Mouse (Mus musculus) MEL (cell line): Measurements from ENCODE around the gene Gm28374. TPM values are rescaled to one million over a fixed set of nuclear protein-coding genes. Genes with fewer than 3 reads are reported as not detected.

Experiments used
- DNase-seq: peaks from one replicate; pipeline ENCODE4 v3.0.0; 2011; ENCODE audit warnings: low read depth, low spot score
- H3K27ac ChIP-seq: 2 replicates; pipeline ENCODE4 v1.5.1; 2012; ENCODE audit warnings: low read depth, mild to moderate bottlenecking, control low read depth, low read length, moderate library complexity; ENCODE audit not compliant: control insufficient read depth
- H3K27me3 ChIP-seq, 2 experiments: fragments of 150-350 bp in 1 of 2; sonication (generic) in 1 of 2; 2 replicates each; pipeline ENCODE4 v1.6.1; 2012; ENCODE audit warnings: low read length in 2 of 2, mild to moderate bottlenecking in 2 of 2, improper control_type of control experiment in 1 of 2, moderate library complexity in 1 of 2; ENCODE audit not compliant: insufficient read depth in 2 of 2, control insufficient read depth in 1 of 2
- H3K36me3 ChIP-seq, 2 experiments: 2 replicates each; pipeline ENCODE4 v1.6.1; 2012 to 2014; ENCODE audit warnings: low read length in 2 of 2, improper control_type of control experiment in 1 of 2, inconsistent platforms in 1 of 2, mild to moderate bottlenecking in 1 of 2; ENCODE audit not compliant: insufficient read depth in 2 of 2, control insufficient read depth in 1 of 2
- H3K4me1 ChIP-seq, 2 experiments: fragments of 150-350 bp in 1 of 2; sonication (generic) in 1 of 2; 2 replicates each; pipeline ENCODE4 v1.6.1; 2012; ENCODE audit warnings: low read length in 2 of 2, improper control_type of control experiment in 1 of 2, mild to moderate bottlenecking in 1 of 2; ENCODE audit not compliant: insufficient read depth in 2 of 2, control insufficient read depth in 1 of 2
- H3K4me3 ChIP-seq, 2 experiments: fragments of 150-350 bp in 1 of 2; sonication (generic) in 1 of 2; 2 replicates each; pipeline ENCODE4 v1.5.1; 2012; ENCODE audit warnings: low read depth in 2 of 2, low read length in 2 of 2, mild to moderate bottlenecking in 2 of 2, moderate library complexity in 2 of 2, control low read depth in 1 of 2, improper control_type of control experiment in 1 of 2; ENCODE audit not compliant: control insufficient read depth in 1 of 2, insufficient read depth in 1 of 2
- H3K79me2 ChIP-seq: 2 replicates; pipeline ENCODE4 v1.6.1; 2012; ENCODE audit warnings: mild to moderate bottlenecking, low read length, moderate library complexity; ENCODE audit not compliant: control insufficient read depth, poor library complexity, insufficient read depth
- H3K9ac ChIP-seq: 2 replicates; pipeline ENCODE4 v1.6.1; 2012; ENCODE audit warnings: low read depth, mild to moderate bottlenecking, control low read depth, low read length, moderate library complexity; ENCODE audit not compliant: control insufficient read depth, poor library complexity, severe bottlenecking
- H3K9me3 ChIP-seq: fragments of 150-350 bp; sonication (generic); replicated peaks from 2 replicates; pipeline ENCODE4 v1.6.1; 2012; ENCODE audit warnings: mild to moderate bottlenecking, low read length, improper control_type of control experiment, moderate library complexity; ENCODE audit not compliant: insufficient read depth
- E2F4 ChIP-seq: IDR thresholded peaks from 2 replicates; pipeline ENCODE4 v1.6.1; 2011; ENCODE audit warnings: low read depth, low read length, improper control_type of control experiment, borderline replicate concordance
- EP300 ChIP-seq, 2 experiments: IDR thresholded peaks; 2 replicates each; pipeline ENCODE4 v1.6.1; 2011; ENCODE audit warnings: improper control_type of control experiment in 2 of 2, low read length in 2 of 2, low read depth in 1 of 2, mild to moderate bottlenecking in 1 of 2
- MAX ChIP-seq: IDR thresholded peaks from 2 replicates; pipeline ENCODE4 v1.6.1; 2011; ENCODE audit warnings: low read length, improper control_type of control experiment
- MXI1 ChIP-seq: IDR thresholded peaks from 2 replicates; pipeline ENCODE4 v1.6.1; 2011; ENCODE audit warnings: mild to moderate bottlenecking, low read depth, low read length, improper control_type of control experiment
- NELFE ChIP-seq: IDR thresholded peaks from 2 replicates; pipeline ENCODE4 v1.6.1; 2011; ENCODE audit warnings: low read depth, low read length, improper control_type of control experiment
- POLR2A ChIP-seq, 2 experiments: IDR thresholded peaks; 2 replicates each; pipeline ENCODE4 v1.6.1; 2011 to 2012; ENCODE audit warnings: low read length in 2 of 2, mild to moderate bottlenecking in 2 of 2, control low read depth in 1 of 2, improper control_type of control experiment in 1 of 2, low read depth in 1 of 2, moderate library complexity in 1 of 2; ENCODE audit not compliant: control insufficient read depth in 1 of 2, insufficient read depth in 1 of 2, poor library complexity in 1 of 2
- POLR2AphosphoS5 ChIP-seq: IDR thresholded peaks from 2 replicates; pipeline ENCODE4 v1.6.1; 2012; ENCODE audit warnings: low read depth, borderline replicate concordance, mild to moderate bottlenecking, inconsistent platforms, low read length, moderate library complexity, mixed read lengths
- RCOR1 ChIP-seq: IDR thresholded peaks from 2 replicates; pipeline ENCODE4 v1.6.1; 2012; ENCODE audit warnings: low read depth, mild to moderate bottlenecking, inconsistent platforms, low read length, improper control_type of control experiment
- TAL1 ChIP-seq: IDR thresholded peaks from 2 replicates; pipeline ENCODE4 v1.6.1; 2012; ENCODE audit warnings: mild to moderate bottlenecking, inconsistent platforms, low read length, moderate library complexity, mixed read lengths
- TCF12 ChIP-seq: IDR thresholded peaks from 2 replicates; pipeline ENCODE4 v1.6.1; 2014; ENCODE audit warnings: low read depth, mild to moderate bottlenecking, inconsistent platforms, low read length, improper control_type of control experiment, moderate library complexity
- USF1 ChIP-seq: IDR thresholded peaks from 2 replicates; pipeline ENCODE4 v1.6.1; 2014; ENCODE audit warnings: low read depth, mild to moderate bottlenecking, inconsistent platforms, low read length, improper control_type of control experiment, moderate library complexity
- ZNF384 ChIP-seq: IDR thresholded peaks from 2 replicates; pipeline ENCODE4 v1.6.1; 2012; ENCODE audit warnings: low read depth, mild to moderate bottlenecking, inconsistent platforms, low read length, improper control_type of control experiment
- polyA plus RNA-seq, 2 experiments: library from polyadenylated mRNA; stranded (reverse) in 1 of 2; unstranded in 1 of 2; fragments of >175 nt in 1 of 2; fragments of >200 nt in 1 of 2; gene quantifications; 2 replicates each; pipeline versions ENCODE4 v1.2.1 to v1.2.4; 2012; ENCODE audit warnings: low replicate concordance in 2 of 2, low read depth in 1 of 2; ENCODE audit not compliant: insufficient read length in 2 of 2, insufficient read depth in 1 of 2, missing spikeins in 1 of 2
- total RNA-seq: library from RNA; depleted of rRNA; stranded (reverse); fragments of 300-350 nt; gene quantifications from 2 replicates; pipeline ENCODE4 v1.2.3, GENCODE M21; 2012; rRNA removed

Gm28374 gene
- total and polyA plus RNA-seq, 3 experiments, result 0.42 to 0.46 TPM; not detected in 1

- peaks cover 0 to 4% of the 10 kb centered on the region in 2 experiments; a peak in 1 of 4 replicates for H3K36me3 ChIP-seq
- TF ChIP-seq ZNF384 (0 out of 2 replicates have a peak, but pooled peaks have one; percentile 9), RCOR1 (peak; percentile 86), MAX (no peak), EP300 (IDR thresholded peaks at IDR 0.05; ENCODE audit: low read depth in 1 of 2, low read length in 2 of 2) (peak in 1 of 2 experiments; percentile 56; a peak in 2 of 4 replicates), TCF12 (peak; percentile 25; the same call in 1 of the 2 replicates), MXI1 (no peak)
- no peaks in the 10 kb centered on the region for H3K79me2 ChIP-seq
- peaks cover 2% of the 10 kb centered on the region in 2 experiments; a peak in 2 of 4 replicates for H3K27me3 ChIP-seq
- no peaks in the 10 kb centered on the region for H3K9me3 ChIP-seq
- no peak overlapping the region for H3K4me3 ChIP-seq
- peak; percentile 40 for DNase-seq
- H3K4me1 ChIP-seq, result peaks cover 0 to 10% of the 10 kb centered on the region in 2 experiments; a peak in 3 of 4 replicates
- no peak overlapping the region for H3K27ac ChIP-seq
- H3K9ac ChIP-seq, result no peak overlapping the region
Observed at GRCm38 (mm10) chr19:6030520-6031280, 51.4 kb downstream of the Gm28374 start.

DNA sequence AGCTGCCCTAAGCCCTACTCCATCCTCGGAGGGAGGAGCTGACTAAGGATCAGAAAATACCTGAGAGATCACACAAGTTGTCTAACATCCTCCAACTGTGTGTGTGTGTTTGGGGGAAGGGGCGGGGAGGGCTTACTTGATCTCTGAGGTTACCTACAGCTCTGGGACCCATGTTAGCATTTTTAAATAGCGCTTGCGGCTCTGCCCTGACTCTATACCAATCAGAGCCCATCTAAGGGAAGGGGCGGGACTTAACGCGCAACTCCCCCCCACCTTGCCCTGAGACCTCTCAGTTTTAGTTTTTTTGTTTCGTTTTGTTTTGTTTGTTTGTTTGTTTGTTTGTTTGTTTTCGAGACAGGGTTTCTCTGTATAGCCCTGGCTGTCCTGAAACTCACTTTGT is 52.6 kb downstream of the Gm28374 start:
- no peak overlapping the region for H3K27ac ChIP-seq
- DNase-seq, result no peak
- peaks cover 2% of the 10 kb centered on the region in 2 experiments; a peak in 3 of 4 replicates for H3K27me3 ChIP-seq
- peaks cover 0 to 10% of the 10 kb centered on the region in 2 experiments; a peak in 3 of 4 replicates for H3K4me1 ChIP-seq
- no peaks in the 10 kb centered on the region for H3K79me2 ChIP-seq
- H3K9ac ChIP-seq, result no peak overlapping the region
- H3K36me3 ChIP-seq, result peaks cover 0 to 4% of the 10 kb centered on the region in 2 experiments; a peak in 1 of 4 replicates
- H3K4me3 ChIP-seq, result no peak overlapping the region
- TF ChIP-seq RCOR1 (no peak), POLR2A (IDR thresholded peaks at IDR 0.05; ENCODE audit: control insufficient read depth in 1 of 2, insufficient read depth in 1 of 2, low read depth in 1 of 2, low read length in 2 of 2, poor library complexity in 1 of 2) (no peak), E2F4 (no peak), NELFE (no peak), TAL1 (no peak)
- TF ChIP-seq, all 39 proteins: peak for 0
- no peaks in the 10 kb centered on the region for H3K9me3 ChIP-seq

- Histone ChIP-seq H3K79me2 (no peaks in the 10 kb centered on the region), H3K4me3 (no peak overlapping the region), H3K36me3 (peaks cover 0 to 4% of the 10 kb centered on the region in 2 experiments; a peak in 1 of 4 replicates), H3K9me3 (no peaks in the 10 kb centered on the region), H3K27me3 (peaks cover 2% of the 10 kb centered on the region in 2 experiments; a peak in 3 of 4 replicates), H3K9ac (no peak overlapping the region), H3K27ac (no peak overlapping the region), H3K4me1 (peaks cover 0 to 10% of the 10 kb centered on the region in 2 experiments; a peak in 3 of 4 replicates)
- TF ChIP-seq POLR2AphosphoS5 (no peak), USF1 (no peak)
- DNase-seq, result no peak
Observed at GRCm38 (mm10) chr19:6028991-6029390, 53.1 kb downstream of the Gm28374 start.

Other genes with a start within 250 kb of the Gm28374 start
- 20.8 and 22.8 TPM in 2 replicates for gene Frmd8, start 207.0 kb downstream of the Gm28374 start, total RNA-seq
- 10 to 100 TPM in 1 of 2 experiments, not detected in 1; 34.4 TPM for gene Frmd8, start 207.0 kb downstream of the Gm28374 start, polyA plus RNA-seq
- 20.7 and 23.5 TPM in 2 replicates for gene Slc25a45, start 204.4 kb downstream of the Gm28374 start, total RNA-seq
- gene Slc25a45, start 204.4 kb downstream of the Gm28374 start, polyA plus RNA-seq, result 10 to 100 TPM in 1 of 2 experiments, not detected in 1; 30.7 TPM
- gene Tigd3, start 188.1 kb downstream of the Gm28374 start, total RNA-seq, result 1.9 and 2.1 TPM in 2 replicates
- gene Tigd3, start 188.1 kb downstream of the Gm28374 start, polyA plus RNA-seq, result 1 to 10 TPM in 1 of 2 experiments, not detected in 1; 2.2 TPM
- gene Dpf2, start 169.2 kb downstream of the Gm28374 start, total RNA-seq, result 45.7 and 58.6 TPM in 2 replicates
- gene Dpf2, start 169.2 kb downstream of the Gm28374 start, polyA plus RNA-seq, result 100 to 1,000 TPM; 133 to 166 TPM
- 0.75 and 1.1 TPM in 2 replicates for gene Cdc42ep2, start 157.4 kb downstream of the Gm28374 start, total RNA-seq
- gene Cdc42ep2, start 157.4 kb downstream of the Gm28374 start, polyA plus RNA-seq, result 1 to 10 TPM in 1 of 2 experiments, not detected in 1; 1.7 TPM
- 75.3 and 77.3 TPM in 2 replicates for gene Pola2, start 118.1 kb downstream of the Gm28374 start, total RNA-seq
- 100 to 1,000 TPM in 1 of 2 experiments, 10 to 100 TPM in 1; 99.4 to 126 TPM for gene Pola2, start 118.1 kb downstream of the Gm28374 start, polyA plus RNA-seq
- not detected in 2 replicates for gene Slc22a20, start 96.1 kb downstream of the Gm28374 start, total RNA-seq
- gene Slc22a20, start 96.1 kb downstream of the Gm28374 start, polyA plus RNA-seq, result not detected
- gene Capn1, start 66.4 kb downstream of the Gm28374 start, total RNA-seq, result 42.5 and 43.4 TPM in 2 replicates
- 10 to 100 TPM in 1 of 2 experiments, not detected in 1; 75.2 TPM for gene Capn1, start 66.4 kb downstream of the Gm28374 start, polyA plus RNA-seq
- gene Syvn1, start 35.7 kb downstream of the Gm28374 start, total RNA-seq, result 12.5 and 14.3 TPM in 2 replicates
- 10 to 100 TPM in 1 of 2 experiments, not detected in 1; 55.0 TPM for gene Syvn1, start 35.7 kb downstream of the Gm28374 start, polyA plus RNA-seq
- gene Mrpl49, start 24.5 kb downstream of the Gm28374 start, total RNA-seq, result 65.1 and 81.6 TPM in 2 replicates
- gene Mrpl49, start 24.5 kb downstream of the Gm28374 start, polyA plus RNA-seq, result 10 to 100 TPM in 1 of 2 experiments, not detected in 1; 98.7 TPM
- 2,020 and 2,413 TPM in 2 replicates for gene Fau, start 24.4 kb downstream of the Gm28374 start, total RNA-seq
- 1,000 to 10,000 TPM in 1 of 2 experiments, not detected in 1; 2,967 TPM for gene Fau, start 24.4 kb downstream of the Gm28374 start, polyA plus RNA-seq
- gene Znhit2, start 21.1 kb downstream of the Gm28374 start, total RNA-seq, result 26.3 and 37.3 TPM in 2 replicates
- 10 to 100 TPM in 1 of 2 experiments, not detected in 1; 27.0 TPM for gene Znhit2, start 21.1 kb downstream of the Gm28374 start, polyA plus RNA-seq
- 7.6 and 8.0 TPM in 2 replicates for gene Tm7sf2, start 13.9 kb downstream of the Gm28374 start, total RNA-seq
- gene Tm7sf2, start 13.9 kb downstream of the Gm28374 start, polyA plus RNA-seq, result 10 to 100 TPM in 1 of 2 experiments, not detected in 1; 13.1 TPM
- gene Vps51, start 5.0 kb downstream of the Gm28374 start, total RNA-seq, result 29.4 and 30.9 TPM in 2 replicates
- gene Vps51, start 5.0 kb downstream of the Gm28374 start, polyA plus RNA-seq, result 10 to 100 TPM in 1 of 2 experiments, not detected in 1; 60.5 TPM
- not detected in 2 replicates for gene Tmem262, start 2.2 kb downstream of the Gm28374 start, total RNA-seq
- under 1 TPM in 1 of 2 experiments, not detected in 1; 0.18 TPM for gene Tmem262, start 2.2 kb downstream of the Gm28374 start, polyA plus RNA-seq
- gene Zfpl1, start 2.7 kb upstream of the Gm28374 start, total RNA-seq, result 36.6 and 40.1 TPM in 2 replicates
- gene Zfpl1, start 2.7 kb upstream of the Gm28374 start, polyA plus RNA-seq, result 10 to 100 TPM in 1 of 2 experiments, not detected in 1; 56.4 TPM
- 41.1 and 48.5 TPM in 2 replicates for gene Cdca5, start 2.7 kb upstream of the Gm28374 start, total RNA-seq
- 10 to 100 TPM in 1 of 2 experiments, not detected in 1; 56.5 TPM for gene Cdca5, start 2.7 kb upstream of the Gm28374 start, polyA plus RNA-seq
- 0.39 and 0.49 TPM in 2 replicates for gene AC131692.1, start 12.2 kb upstream of the Gm28374 start, total RNA-seq
- gene AC131692.1, start 12.2 kb upstream of the Gm28374 start, polyA plus RNA-seq, result 1 to 10 TPM in 1 of 2 experiments, not detected in 1; 2.9 TPM
- gene Naaladl1, start 23.5 kb upstream of the Gm28374 start, total RNA-seq, result 0.20 and 0.35 TPM in 2 replicates
- 1 to 10 TPM in 1 of 2 experiments, not detected in 1; 1.7 TPM for gene Naaladl1, start 23.5 kb upstream of the Gm28374 start, polyA plus RNA-seq
- 34.0 and 44.4 TPM in 2 replicates for gene Sac3d1, start 36.4 kb upstream of the Gm28374 start, total RNA-seq
- gene Sac3d1, start 36.4 kb upstream of the Gm28374 start, polyA plus RNA-seq, result 10 to 100 TPM in 1 of 2 experiments, not detected in 1; 49.3 TPM
- 14.9 and 20.4 TPM in 2 replicates for gene Snx15, start 46.0 kb upstream of the Gm28374 start, total RNA-seq
- 10 to 100 TPM in 1 of 2 experiments, not detected in 1; 35.3 TPM for gene Snx15, start 46.0 kb upstream of the Gm28374 start, polyA plus RNA-seq
- 0.19 TPM in 1 of 2 replicates, not detected in the other for gene Batf2, start 58.7 kb upstream of the Gm28374 start, total RNA-seq
- under 1 TPM in 1 of 2 experiments, not detected in 1; 0.60 TPM for gene Batf2, start 58.7 kb upstream of the Gm28374 start, polyA plus RNA-seq
- gene Arl2, start 59.3 kb upstream of the Gm28374 start, total RNA-seq, result 47.2 and 53.8 TPM in 2 replicates
- 100 to 1,000 TPM in 1 of 2 experiments, not detected in 1; 111 TPM for gene Arl2, start 59.3 kb upstream of the Gm28374 start, polyA plus RNA-seq
- gene Majin, start 102.1 kb upstream of the Gm28374 start, total RNA-seq, result not detected in 2 replicates
- not detected for gene Majin, start 102.1 kb upstream of the Gm28374 start, polyA plus RNA-seq
- gene Gpha2, start 144.1 kb upstream of the Gm28374 start, total RNA-seq, result not detected in 2 replicates
- gene Gpha2, start 144.1 kb upstream of the Gm28374 start, polyA plus RNA-seq, result under 1 TPM in 1 of 2 experiments, not detected in 1; 0.19 TPM
- gene Ppp2r5b, start 153.6 kb upstream of the Gm28374 start, total RNA-seq, result 10.4 and 14.7 TPM in 2 replicates
- 10 to 100 TPM in 1 of 2 experiments, not detected in 1; 15.6 TPM for gene Ppp2r5b, start 153.6 kb upstream of the Gm28374 start, polyA plus RNA-seq
- 7.9 and 10.6 TPM in 2 replicates for gene Atg2a, start 159.4 kb upstream of the Gm28374 start, total RNA-seq
- gene Atg2a, start 159.4 kb upstream of the Gm28374 start, polyA plus RNA-seq, result 10 to 100 TPM in 1 of 2 experiments, not detected in 1; 21.7 TPM
- 57.8 and 65.9 TPM in 2 replicates for gene Ehd1, start 194.5 kb upstream of the Gm28374 start, total RNA-seq
- gene Ehd1, start 194.5 kb upstream of the Gm28374 start, polyA plus RNA-seq, result 100 to 1,000 TPM in 1 of 2 experiments, not detected in 1; 105 TPM
- gene Cdc42bpg, start 224.2 kb upstream of the Gm28374 start, total RNA-seq, result 2.0 and 2.6 TPM in 2 replicates
- gene Cdc42bpg, start 224.2 kb upstream of the Gm28374 start, polyA plus RNA-seq, result 1 to 10 TPM in 1 of 2 experiments, not detected in 1; 4.5 TPM